Mouse (Mus musculus): ENCODE results near the gene Disp1. TPM values are rescaled to one million over a fixed set of nuclear protein-coding genes. Genes with fewer than 3 reads are reported as not detected.

Disp1 gene
- polyA plus RNA-seq, 1 experiment from 2014 or later, result 8.0 TPM

- Histone ChIP-seq H3K4me1 (ENCODE audit: control insufficient read depth, insufficient read depth, low read length) (peaks cover 2% of the 10 kb centered on the region; the same call in 1 of the 2 replicates), H3K9ac (ENCODE audit: low read depth, low read length) (no peak overlapping the region), H3K36me3 (ENCODE audit: control insufficient read depth, insufficient read depth, low read length) (0 out of 2 replicates have a peak, but pooled peaks cover 3% of the 10 kb centered on the region), H3K4me3 (ENCODE audit: low read length) (no peak overlapping the region), H3K27ac (ENCODE audit: low read length) (no peak overlapping the region), H3K27me3 (replicated peaks; ENCODE audit: control insufficient read depth, insufficient read depth, low read length) (no peaks in the 10 kb centered on the region), H3K9me3 (ENCODE audit: control insufficient read depth, low read length) (no peaks in the 10 kb centered on the region), H3K4me2 (ENCODE audit: low read depth, low read length) (no peak overlapping the region)
- ATAC-seq, result no peak
- WGBS, result 61% methylated on average over 6 of the region's 6 CpGs
Observed at GRCm38 (mm10) chr1:183212757-183213211, 8.5 kb downstream of the Disp1 start.

- WGBS, result 88% methylated on average over 8 of the region's 8 CpGs
- Histone ChIP-seq H3K4me1 (ENCODE audit: control insufficient read depth, insufficient read depth, low read length) (peaks cover 2% of the 10 kb centered on the region; the same call in 1 of the 2 replicates), H3K4me3 (ENCODE audit: low read length) (no peak overlapping the region), H3K27ac (ENCODE audit: low read length) (no peak overlapping the region), H3K27me3 (replicated peaks; ENCODE audit: control insufficient read depth, insufficient read depth, low read length) (no peaks in the 10 kb centered on the region), H3K9ac (ENCODE audit: low read depth, low read length) (no peak overlapping the region), H3K4me2 (ENCODE audit: low read depth, low read length) (no peak overlapping the region), H3K9me3 (ENCODE audit: control insufficient read depth, low read length) (no peaks in the 10 kb centered on the region), H3K36me3 (ENCODE audit: control insufficient read depth, insufficient read depth, low read length) (no peaks in the 10 kb centered on the region)
- no peak for ATAC-seq
Observed at GRCm38 (mm10) chr1:183210115-183210514, 11.2 kb downstream of the Disp1 start.

- no peak overlapping the region for H3K9ac ChIP-seq (ENCODE audit: low read depth, low read length)
- no peak overlapping the region for H3K27ac ChIP-seq (ENCODE audit: low read length)
- no peaks in the 10 kb centered on the region for H3K36me3 ChIP-seq (ENCODE audit: control insufficient read depth, insufficient read depth, low read length)
- no peaks in the 10 kb centered on the region for H3K4me1 ChIP-seq (ENCODE audit: control insufficient read depth, insufficient read depth, low read length)
- no peak overlapping the region for H3K4me3 ChIP-seq (ENCODE audit: low read length)
- WGBS, result 80% methylated on average over 6 of the region's 6 CpGs
- H3K4me2 ChIP-seq (ENCODE audit: low read depth, low read length), result no peak overlapping the region
- no peaks in the 10 kb centered on the region for H3K27me3 ChIP-seq (replicated peaks; ENCODE audit: control insufficient read depth, insufficient read depth, low read length)
- no peaks in the 10 kb centered on the region for H3K9me3 ChIP-seq (ENCODE audit: control insufficient read depth, low read length)
- no peak for ATAC-seq
Observed at GRCm38 (mm10) chr1:183207623-183208022, 13.7 kb downstream of the Disp1 start.

GRCm38 (mm10) chr1:183207141-183207540, 14.2 kb downstream of the Disp1 start:
- 84% methylated on average over 3 of the region's 3 CpGs for WGBS
- H3K4me3 ChIP-seq (ENCODE audit: low read length), result no peak overlapping the region
- no peak overlapping the region for H3K4me2 ChIP-seq (ENCODE audit: low read depth, low read length)
- H3K9ac ChIP-seq (ENCODE audit: low read depth, low read length), result no peak overlapping the region
- ATAC-seq, result no peak
- no peak overlapping the region for H3K27ac ChIP-seq (ENCODE audit: low read length)
- no peaks in the 10 kb centered on the region for H3K9me3 ChIP-seq (ENCODE audit: control insufficient read depth, low read length)
- no peaks in the 10 kb centered on the region for H3K27me3 ChIP-seq (replicated peaks; ENCODE audit: control insufficient read depth, insufficient read depth, low read length)
- no peaks in the 10 kb centered on the region for H3K4me1 ChIP-seq (ENCODE audit: control insufficient read depth, insufficient read depth, low read length)
- no peaks in the 10 kb centered on the region for H3K36me3 ChIP-seq (ENCODE audit: control insufficient read depth, insufficient read depth, low read length)

GRCm38 (mm10) chr1:183200926-183201325, 20.4 kb downstream of the Disp1 start:
- no peaks in the 10 kb centered on the region for H3K27me3 ChIP-seq (replicated peaks; ENCODE audit: control insufficient read depth, insufficient read depth, low read length)
- no peaks in the 10 kb centered on the region for H3K36me3 ChIP-seq (ENCODE audit: control insufficient read depth, insufficient read depth, low read length)
- no peak overlapping the region for H3K4me2 ChIP-seq (ENCODE audit: low read depth, low read length)
- WGBS, result 88% methylated on average over 5 of the region's 5 CpGs
- no peak overlapping the region for H3K27ac ChIP-seq (ENCODE audit: low read length)
- H3K9me3 ChIP-seq (ENCODE audit: control insufficient read depth, low read length), result no peaks in the 10 kb centered on the region
- H3K4me3 ChIP-seq (ENCODE audit: low read length), result no peak overlapping the region
- ATAC-seq, result no peak
- no peak overlapping the region for H3K9ac ChIP-seq (ENCODE audit: low read depth, low read length)
- peaks cover 3% of the 10 kb centered on the region; the same call in 1 of the 2 replicates for H3K4me1 ChIP-seq (ENCODE audit: control insufficient read depth, insufficient read depth, low read length)

GRCm38 (mm10) chr1:183194763-183195162, 26.6 kb downstream of the Disp1 start:
- WGBS, result 96% methylated on average over 18 of the region's 18 CpGs
- no peaks in the 10 kb centered on the region for H3K9me3 ChIP-seq (ENCODE audit: control insufficient read depth, low read length)

GRCm38 (mm10) chr1:183194151-183194550, 27.2 kb downstream of the Disp1 start:
- no peak for ATAC-seq
- Histone ChIP-seq H3K4me2 (ENCODE audit: low read depth, low read length) (no peak overlapping the region), H3K27me3 (replicated peaks; ENCODE audit: control insufficient read depth, insufficient read depth, low read length) (no peaks in the 10 kb centered on the region), H3K27ac (ENCODE audit: low read length) (no peak overlapping the region), H3K4me1 (ENCODE audit: control insufficient read depth, insufficient read depth, low read length) (peaks cover 3% of the 10 kb centered on the region; the same call in 1 of the 2 replicates), H3K9me3 (ENCODE audit: control insufficient read depth, low read length) (no peaks in the 10 kb centered on the region), H3K9ac (ENCODE audit: low read depth, low read length) (no peak overlapping the region), H3K4me3 (ENCODE audit: low read length) (no peak overlapping the region), H3K36me3 (ENCODE audit: control insufficient read depth, insufficient read depth, low read length) (no peaks in the 10 kb centered on the region)
- WGBS, result 68% methylated on average over 5 of the region's 5 CpGs

More at GRCm38 (mm10) chr1:183194763-183195162, 26.6 kb downstream of the Disp1 start:
- H3K27me3 ChIP-seq (replicated peaks; ENCODE audit: control insufficient read depth, insufficient read depth, low read length), result no peaks in the 10 kb centered on the region
- H3K4me2 ChIP-seq (ENCODE audit: low read depth, low read length), result no peak overlapping the region
- no peak overlapping the region for H3K4me3 ChIP-seq (ENCODE audit: low read length)
- H3K36me3 ChIP-seq (ENCODE audit: control insufficient read depth, insufficient read depth, low read length), result no peaks in the 10 kb centered on the region
- no peak for ATAC-seq
- peaks cover 3% of the 10 kb centered on the region; the same call in 1 of the 2 replicates for H3K4me1 ChIP-seq (ENCODE audit: control insufficient read depth, insufficient read depth, low read length)
- no peak overlapping the region for H3K27ac ChIP-seq (ENCODE audit: low read length)
- no peak overlapping the region for H3K9ac ChIP-seq (ENCODE audit: low read depth, low read length)

GRCm38 (mm10) chr1:183191398-183191797, 29.9 kb downstream of the Disp1 start:
- H3K9me3 ChIP-seq (ENCODE audit: control insufficient read depth, low read length), result no peaks in the 10 kb centered on the region
- H3K4me2 ChIP-seq (ENCODE audit: low read depth, low read length), result no peak overlapping the region
- no peak overlapping the region for H3K9ac ChIP-seq (ENCODE audit: low read depth, low read length)
- 78% methylated on average over 10 of the region's 10 CpGs for WGBS
- ATAC-seq, result no peak
- H3K4me3 ChIP-seq (ENCODE audit: low read length), result no peak overlapping the region
- no peak overlapping the region for H3K27ac ChIP-seq (ENCODE audit: low read length)
- H3K27me3 ChIP-seq (replicated peaks; ENCODE audit: control insufficient read depth, insufficient read depth, low read length), result no peaks in the 10 kb centered on the region
- no peaks in the 10 kb centered on the region for H3K36me3 ChIP-seq (ENCODE audit: control insufficient read depth, insufficient read depth, low read length)
- H3K4me1 ChIP-seq (ENCODE audit: control insufficient read depth, insufficient read depth, low read length), result no peaks in the 10 kb centered on the region

GRCm38 (mm10) chr1:183190456-183190855, 30.9 kb downstream of the Disp1 start:
- Histone ChIP-seq H3K27ac (ENCODE audit: low read length) (no peak overlapping the region), H3K4me1 (ENCODE audit: control insufficient read depth, insufficient read depth, low read length) (no peaks in the 10 kb centered on the region), H3K36me3 (ENCODE audit: control insufficient read depth, insufficient read depth, low read length) (no peaks in the 10 kb centered on the region), H3K9ac (ENCODE audit: low read depth, low read length) (no peak overlapping the region), H3K4me2 (ENCODE audit: low read depth, low read length) (no peak overlapping the region), H3K4me3 (ENCODE audit: low read length) (no peak overlapping the region), H3K27me3 (replicated peaks; ENCODE audit: control insufficient read depth, insufficient read depth, low read length) (no peaks in the 10 kb centered on the region), H3K9me3 (ENCODE audit: control insufficient read depth, low read length) (no peaks in the 10 kb centered on the region)
- no peak for ATAC-seq
- 66% methylated on average over 9 of the region's 9 CpGs for WGBS
